Mouse (Mus musculus) heart, postnatal 4 days (tissue): ENCODE measurements at regions not wholly inside any gene's neighbourhood (a gene's known extent, or its start where the extent isn't known, plus 50 kb on each side); places are given as distances from the start of the nearest gene placed in this dataset.

Experiments used
- DNase-seq: peaks from one replicate; pipeline ENCODE4 v3.0.0; 2021

DNA sequence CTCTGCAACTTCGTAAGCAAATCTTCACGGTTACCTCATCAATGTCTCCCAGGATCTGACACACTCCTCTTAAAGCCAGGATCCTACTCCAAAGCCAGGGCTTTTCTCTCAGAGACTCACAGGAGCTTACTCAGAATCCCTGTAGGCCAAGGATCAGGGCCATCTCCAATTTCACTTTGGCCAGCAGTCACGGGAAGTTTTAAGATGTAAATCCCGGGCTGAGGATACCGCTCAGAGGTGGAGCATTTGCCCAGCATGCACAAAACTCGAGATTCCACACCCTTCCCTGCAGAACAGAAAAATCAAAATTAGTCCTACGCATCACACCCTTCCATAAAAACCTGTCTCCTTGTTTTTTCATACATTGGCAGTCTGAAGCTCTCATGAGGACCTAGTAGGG lies 112.1 kb upstream of the Slc24a5 start:
- DNase-seq: no peak

DNA sequence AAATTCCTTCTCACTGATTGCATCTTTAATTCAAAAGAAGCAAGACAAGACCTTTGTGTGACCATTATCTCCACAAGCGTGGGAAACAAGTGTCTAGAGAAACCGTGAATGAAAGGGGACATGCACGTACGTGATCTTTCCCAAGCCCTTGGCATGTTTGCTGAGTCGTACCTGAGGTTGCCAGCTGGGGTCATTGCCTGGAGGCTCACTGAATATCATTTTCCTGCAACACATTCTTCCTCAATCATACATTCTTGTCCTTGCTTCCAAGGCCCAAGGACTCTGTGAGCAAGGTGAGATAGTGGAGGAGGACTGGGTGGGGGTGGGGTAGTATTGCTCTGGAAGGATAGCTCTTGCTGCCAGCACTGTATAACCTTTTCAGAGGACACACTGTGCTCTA lies 108.5 kb upstream of the Slc24a5 start:
- no peak for DNase-seq

DNA sequence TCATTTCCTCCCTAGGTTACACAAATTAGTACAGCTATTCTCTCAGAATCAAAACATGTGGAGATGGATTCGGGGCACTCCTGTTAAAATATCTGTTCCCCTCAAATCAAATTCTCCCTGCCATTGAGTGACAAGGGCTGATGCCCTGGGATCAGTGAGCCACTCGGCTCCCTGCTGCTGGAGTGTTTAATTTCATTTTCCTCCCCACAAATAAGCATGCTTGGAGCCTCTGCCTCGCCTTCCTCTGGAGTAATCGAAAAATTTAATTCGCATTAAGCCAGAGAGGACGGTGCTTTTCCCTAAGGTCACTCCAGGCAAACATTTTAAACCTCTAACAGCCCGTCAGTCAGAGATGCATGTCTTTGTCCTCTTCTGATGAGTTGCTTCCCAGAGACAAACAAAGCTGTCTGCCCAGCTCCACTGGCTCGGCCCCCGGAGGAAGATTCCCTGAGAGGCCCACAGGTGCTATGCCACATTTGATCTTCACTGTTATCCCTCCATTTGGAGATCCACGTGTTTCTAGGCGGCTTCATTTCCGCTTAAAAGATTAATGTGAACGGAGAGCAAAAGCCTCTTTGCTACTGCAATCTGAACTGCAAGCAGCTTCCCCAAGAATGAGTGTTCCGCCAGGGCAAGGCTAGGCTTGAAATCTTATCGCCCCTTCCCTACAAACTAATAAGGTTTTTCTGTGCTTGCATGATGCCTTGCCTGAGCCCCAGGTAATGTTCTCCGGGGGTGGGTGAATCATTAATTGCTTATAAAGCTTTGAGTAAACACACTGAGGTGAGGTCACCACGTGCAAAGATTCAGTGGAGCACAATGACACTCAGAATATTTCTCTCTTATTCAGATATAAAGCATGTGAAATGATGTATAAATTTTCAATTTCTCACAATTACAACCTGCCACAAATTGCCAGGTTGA lies 95.8 kb upstream of the Slc24a5 start:
- no peak for DNase-seq

DNA sequence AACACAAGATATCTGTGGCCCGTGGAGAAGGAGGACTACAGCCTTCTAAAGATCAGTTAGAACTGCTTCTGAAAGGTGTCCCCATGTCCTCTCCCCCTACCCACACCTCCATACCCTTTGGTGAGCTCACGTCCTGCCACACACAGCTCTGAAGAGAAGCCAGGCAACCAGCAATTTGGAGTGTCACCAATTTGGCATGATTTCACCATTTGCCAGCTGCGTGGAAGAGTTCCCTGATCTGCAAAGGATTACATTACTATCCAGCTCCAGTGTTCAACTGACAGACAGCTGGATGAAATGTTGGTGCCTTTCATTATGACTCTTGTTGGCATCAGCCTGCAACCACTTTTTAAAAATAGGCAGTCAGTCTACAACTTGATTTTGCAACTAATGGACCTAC lies 92.8 kb upstream of the Slc24a5 start:
- no peak for DNase-seq

DNA sequence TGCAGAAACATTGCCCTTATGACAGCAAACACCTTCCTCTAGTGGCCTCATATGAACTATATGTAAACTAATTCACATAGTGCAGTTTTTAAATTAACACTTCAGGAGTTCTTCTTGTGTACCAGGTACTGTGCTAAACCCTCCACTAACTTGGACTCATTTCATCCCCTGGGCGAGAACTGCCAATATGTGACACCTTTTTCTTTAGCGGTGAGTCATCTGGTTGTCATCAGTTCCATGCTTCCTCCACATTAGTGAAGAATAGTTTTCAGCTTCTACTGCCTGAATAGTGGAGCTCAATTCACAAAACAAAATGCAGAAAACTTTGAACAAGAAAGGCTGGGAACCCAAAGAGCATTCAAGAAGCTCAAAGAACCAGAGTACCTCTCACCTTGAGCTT lies 76.9 kb upstream of the Slc24a5 start:
- no peak for DNase-seq

DNA sequence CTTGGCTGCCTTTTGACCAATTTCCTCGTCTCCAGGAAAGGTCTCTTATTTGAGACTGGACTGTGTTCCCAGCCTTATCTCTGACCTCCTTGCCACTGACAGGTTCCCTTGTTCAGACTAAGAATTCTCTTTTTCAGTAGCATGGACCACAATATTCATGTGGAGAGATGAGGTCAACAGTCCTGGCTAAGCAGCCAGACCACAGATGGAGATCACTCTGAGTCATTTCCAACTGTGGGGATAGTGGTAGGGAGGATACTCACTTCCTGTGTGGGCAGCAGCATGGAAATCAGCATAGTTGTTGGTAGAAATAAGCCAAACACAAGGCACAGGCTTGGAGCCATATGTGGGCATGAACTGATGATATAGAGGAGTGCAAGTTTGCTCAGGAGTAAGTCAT lies 52.9 kb upstream of the Slc24a5 start:
- DNase-seq: no peak

DNA sequence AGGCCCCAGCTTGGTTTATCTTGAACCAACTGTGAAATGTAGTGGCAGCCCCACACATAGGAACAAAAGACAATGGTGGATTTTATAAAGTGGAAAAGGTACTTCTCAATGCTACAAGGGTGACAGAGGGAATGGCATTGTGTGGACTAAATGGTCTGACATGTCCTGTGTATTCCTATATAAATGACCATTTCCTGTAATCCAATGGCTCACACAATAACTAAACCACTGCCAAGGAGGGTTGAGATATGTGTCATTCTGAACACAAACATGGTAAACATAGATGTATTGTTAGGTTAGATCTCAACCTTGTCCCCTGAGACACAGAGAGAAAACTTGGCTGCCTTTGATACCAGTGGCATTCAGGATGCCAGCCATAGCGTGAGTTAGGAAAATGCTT lies 51.0 kb upstream of the Slc24a5 start:
- no peak for DNase-seq
